Mouse (Mus musculus): ENCODE measurements at regions not wholly inside any gene's neighbourhood (a gene's known extent, or its start where the extent isn't known, plus 50 kb on each side); places are given as distances from the start of the nearest gene placed in this dataset.

DNA sequence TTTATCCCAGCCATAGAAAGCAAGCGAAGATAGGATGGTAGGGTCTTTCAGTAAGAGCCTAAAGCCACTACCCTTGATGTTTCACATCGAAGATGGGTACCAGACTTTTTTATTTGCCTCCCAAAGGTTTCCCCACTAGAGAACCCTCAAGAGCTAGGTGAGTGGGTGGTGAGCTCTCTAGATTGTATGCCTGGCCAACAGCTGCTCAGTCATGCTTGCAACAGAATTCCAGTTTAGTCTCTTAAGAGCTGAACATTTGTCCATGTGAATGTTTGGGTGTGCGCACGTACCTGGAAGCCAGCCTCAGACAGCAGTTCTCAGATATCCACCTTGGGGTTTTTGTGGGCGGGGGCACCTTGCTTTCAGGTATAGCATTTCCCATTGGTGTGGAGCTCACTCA is 218.5 kb downstream of the Suds3 start:
- DNase-seq, result no peak

DNA sequence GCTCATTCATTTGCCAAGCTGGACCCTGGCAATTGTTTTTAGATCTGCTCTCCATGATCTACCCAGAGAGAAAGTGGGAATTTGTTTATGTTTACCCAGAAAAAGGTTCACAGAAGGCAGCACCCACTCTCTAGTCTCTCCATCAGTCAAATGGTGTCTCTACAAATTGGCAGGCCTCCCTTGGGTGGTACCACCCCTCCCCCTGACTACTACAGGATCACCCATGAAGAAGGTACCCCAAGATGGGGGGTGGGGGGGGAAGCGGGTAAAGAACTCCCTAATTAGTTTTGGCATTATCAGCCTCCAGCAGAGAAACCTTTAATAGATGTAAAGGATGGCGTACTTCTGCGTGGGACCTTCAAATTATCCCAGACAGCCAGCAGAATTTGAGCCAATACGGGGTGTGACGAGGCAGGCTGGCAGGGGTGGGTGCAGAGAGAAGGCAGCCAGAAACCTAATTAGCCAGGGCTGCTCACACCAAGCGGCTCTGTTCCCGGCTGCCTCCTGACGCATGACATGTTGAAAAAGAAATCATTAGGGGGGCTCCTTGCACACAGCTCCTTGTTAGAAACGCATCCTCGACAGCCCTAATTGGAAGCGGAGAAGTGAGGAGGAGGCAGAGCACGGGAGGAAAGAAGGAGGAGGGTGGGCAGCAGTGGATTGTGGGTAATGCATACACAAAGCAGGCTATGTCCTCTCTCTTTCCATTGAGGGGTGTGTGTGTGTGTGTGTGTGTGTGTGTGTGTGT is 220.7 kb downstream of the Suds3 start:
- DNase-seq, result peak; percentile 67

DNA sequence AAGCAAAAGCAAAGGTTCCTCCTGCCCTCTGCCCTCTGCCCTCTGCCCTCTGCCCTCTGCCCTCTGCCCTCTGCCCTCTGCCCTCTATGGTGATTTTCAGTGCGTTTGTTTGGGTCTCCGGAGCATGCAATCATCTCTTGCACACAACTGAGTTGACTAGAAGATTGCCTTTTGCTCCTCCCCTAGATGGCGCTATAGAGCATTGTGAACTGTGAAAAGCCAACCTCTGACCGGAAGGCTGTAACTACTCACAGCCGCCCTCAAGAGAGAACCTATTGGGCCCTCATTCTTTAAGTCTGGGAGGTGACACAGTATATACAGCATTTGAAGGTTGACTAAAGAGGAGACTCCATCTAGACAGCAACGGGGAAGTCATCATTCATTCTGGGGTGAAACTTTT is 221.3 kb downstream of the Suds3 start:
- no peak for DNase-seq

DNA sequence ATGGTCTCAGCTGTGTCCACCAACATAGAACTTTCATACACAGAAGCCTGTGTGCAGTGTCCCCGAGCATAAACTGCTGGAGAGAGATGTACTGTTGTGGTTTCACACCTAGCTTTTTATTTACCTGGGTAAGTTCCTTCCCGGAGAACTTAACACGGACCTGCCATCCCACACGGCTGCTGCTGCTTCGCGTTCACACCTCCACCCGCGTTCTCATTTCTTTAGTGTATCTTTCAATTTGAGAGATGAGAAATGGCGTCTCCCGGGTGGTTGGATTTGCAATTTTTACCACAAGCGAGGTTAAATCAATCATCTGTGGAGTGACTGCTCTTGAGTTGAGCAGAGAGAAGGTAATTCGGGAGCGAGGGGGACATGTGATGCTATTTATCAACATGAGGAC is 223.0 kb downstream of the Suds3 start:
- no peak for DNase-seq

DNA sequence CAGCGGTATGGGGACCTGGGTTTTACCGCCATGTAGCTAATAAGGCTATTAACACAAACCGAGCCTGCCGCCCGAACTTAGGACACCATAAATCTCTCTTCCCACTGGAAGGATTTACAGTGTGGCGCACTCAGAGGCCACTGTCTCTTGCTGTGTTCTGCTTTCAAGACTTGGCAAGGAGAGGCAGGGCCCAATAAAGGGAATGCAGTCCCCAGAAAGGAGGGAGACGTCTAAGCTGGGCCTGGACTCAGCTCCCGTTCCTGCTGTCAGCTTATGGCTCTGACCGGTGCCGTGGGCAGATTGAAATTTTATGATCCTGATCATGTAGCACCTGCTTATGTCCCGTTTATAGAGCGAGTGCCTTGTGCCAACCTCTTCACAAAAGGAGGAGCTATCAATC is 226.7 kb downstream of the Suds3 start:
- DNase-seq, result no peak

DNA sequence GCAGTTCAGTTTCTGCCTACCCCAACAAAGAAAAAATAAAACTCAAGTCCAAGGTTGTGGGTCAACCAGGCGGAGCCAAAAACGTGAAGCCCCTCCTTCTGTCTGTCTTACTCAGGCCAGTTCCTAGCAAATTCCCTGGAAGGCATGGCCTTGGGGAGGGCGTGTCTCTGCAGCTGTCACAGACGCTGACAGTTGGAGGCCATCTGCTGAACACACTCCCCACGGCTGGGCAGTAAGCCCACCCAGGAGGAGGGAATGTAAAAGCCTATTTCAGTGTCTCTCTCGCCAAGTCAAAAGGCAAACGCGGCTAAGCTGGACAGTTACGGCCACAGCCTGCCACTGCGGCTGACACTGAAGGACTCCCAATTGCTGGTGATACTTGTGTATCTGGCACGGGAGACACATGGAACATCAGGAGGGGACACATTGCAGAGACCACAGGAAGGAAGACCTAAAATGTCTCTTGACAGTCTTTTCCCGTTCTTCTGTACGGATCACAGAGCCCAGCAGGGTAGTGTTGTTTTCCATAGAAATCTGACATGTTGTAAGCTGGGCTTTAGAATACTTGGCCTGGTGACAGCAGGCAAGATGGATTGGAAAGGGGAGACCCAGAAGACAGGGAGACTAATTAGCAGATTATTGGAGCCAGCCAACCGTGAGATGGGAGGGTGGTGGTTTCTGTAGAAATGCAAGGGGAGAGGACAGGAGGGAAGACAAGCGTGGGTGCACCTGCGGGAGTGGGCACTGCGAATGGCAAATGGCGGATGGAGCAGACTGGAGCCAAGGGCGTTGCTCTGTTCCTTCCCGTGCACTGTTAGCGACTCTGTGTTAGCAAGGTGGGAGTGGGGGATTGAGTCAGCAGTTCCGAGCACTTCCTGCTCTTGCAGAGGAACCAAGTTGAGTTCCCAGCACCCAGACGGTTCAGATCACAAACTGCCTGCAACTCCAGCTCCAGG is 229.5 kb downstream of the Suds3 start:
- DNase-seq, result peak; percentile 21

DNA sequence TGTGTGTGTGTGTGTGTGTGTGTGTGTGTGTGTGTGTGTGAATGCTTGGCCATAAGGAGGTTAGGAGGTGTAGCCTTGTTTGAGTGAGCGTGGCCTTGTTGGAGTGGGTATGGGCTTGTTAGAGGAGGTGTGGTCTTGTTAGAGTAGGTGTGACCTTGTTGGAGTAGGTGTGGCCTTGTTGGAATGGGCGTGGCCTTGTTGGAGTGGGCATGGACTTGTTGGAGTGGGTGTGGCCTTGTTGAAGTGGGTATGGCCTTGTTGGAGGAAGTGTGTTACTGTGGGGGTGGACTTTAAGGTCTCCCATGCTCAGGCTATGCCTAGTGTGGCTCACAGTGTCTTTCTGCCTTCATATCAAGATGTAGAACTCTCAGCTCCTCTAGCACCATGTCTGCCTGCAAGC is 236.2 kb downstream of the Suds3 start:
- DNase-seq, result no peak

DNA sequence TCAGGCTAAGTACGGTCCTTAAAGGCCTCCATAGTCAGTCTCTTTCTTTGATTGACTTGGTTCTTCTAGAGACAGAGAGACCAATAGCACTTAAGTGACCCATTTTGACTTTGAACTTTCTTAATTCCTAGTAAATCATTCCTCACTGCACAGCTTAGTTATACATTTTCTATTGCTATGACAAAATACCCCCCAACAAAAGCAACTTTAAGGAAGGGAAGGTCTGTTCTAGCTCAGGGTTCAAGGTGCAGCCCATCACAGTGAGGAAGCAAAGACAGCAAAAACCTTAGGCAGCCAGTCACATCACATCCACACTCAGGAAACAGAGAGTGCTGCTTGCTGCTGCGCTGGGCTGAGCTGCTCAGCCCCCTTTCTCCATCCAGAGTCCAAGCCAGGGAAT is 241.0 kb downstream of the Suds3 start:
- DNase-seq, result no peak

DNA sequence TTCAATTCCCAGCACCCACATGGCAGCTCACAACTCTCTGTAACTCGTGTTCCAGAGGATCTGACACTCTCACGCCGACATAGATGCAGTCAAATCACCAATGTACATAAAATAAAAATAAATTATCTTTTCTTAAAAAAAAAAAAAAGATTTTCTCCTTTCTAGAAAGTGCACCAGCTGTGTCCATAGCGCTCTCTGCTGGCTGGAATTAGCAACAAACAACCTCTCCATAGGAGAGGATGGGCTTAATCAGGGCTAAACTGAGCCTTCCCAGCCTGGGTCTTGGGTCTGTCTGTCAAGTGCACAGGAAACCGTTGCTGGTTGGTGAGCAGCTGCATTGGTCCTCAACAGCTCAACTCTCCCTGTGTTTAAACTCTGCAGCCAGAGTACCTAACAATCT is 247.8 kb downstream of the Suds3 start:
- DNase-seq, result peak; percentile 50

DNA sequence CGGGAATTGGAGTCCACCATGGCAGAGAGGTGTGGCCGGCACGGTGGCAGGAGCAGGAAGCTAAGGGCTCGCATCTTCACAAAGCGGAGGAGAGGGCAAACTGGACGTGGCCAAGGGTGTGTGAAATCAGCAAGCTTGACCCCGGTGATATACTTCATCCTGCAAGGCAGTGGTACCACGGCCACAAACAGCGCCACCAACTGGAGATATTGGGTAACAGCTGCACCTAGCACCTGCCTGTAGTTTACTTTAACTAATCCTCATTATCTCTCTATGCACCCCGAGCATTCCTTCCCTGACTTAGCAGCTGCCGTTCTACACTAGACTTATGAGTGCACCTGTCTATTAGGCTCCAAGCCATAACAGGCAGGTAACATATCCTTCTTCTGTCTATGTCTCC is 251.6 kb downstream of the Suds3 start:
- DNase-seq, result no peak

DNA sequence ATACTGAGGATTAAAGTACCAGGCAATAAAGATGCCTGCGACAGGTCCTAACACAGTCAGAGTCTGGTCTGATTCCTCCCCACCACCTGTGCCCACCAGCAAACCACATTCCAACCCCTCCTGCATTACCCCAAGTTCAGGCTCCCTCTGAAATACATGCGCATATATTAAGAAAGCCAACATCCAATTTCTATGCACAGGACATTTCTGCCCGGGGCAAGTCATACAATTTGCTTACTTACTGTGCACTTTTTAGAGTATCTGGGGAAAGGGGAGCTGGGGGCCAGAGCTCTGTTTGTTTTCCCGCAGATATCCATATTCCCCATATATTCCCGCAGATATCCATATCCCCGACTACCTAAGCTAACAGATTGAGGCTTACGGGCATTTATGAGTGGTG is 261.1 kb upstream of the Srrm4 start:
- no peak for DNase-seq

DNA sequence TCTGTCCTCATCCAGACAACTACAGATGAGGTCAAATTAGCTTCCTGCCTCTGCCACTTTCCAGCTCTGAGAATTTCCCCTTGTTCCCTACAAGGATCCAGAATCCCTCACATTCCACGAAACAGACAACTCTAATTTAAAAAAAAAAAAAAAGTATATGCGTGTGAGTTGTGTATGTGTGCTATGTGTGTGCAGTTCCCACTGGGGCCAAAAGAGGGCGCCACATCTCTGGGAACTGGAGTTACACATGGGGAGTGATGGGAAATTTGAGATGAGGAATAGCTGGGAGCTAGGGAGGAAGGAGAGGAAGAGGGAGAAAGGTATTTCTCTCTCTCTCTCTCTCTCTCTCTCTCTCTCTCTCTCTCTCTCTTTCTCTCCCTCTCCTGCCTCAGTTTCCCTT is 240.3 kb upstream of the Srrm4 start:
- DNase-seq, result no peak

DNA sequence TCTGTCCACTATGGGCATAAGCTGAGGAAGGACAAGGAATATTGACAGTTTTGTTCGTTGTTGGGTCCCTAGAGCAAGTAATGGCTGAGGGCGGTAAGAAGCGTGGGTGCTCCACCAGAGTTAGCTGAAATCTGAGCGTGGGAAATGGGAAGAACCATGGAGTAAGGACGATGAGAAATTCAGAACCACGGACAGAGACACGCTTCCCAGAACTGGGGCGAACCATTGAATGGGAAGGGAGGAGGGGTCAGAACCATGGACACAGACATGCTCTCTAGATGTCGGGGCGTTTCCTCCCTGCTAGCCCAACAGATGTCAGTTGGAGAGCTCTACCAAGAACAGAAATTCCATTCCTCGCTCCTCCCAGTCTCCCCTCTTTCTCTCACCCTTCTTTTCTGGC is 238.2 kb upstream of the Srrm4 start:
- no peak for DNase-seq

DNA sequence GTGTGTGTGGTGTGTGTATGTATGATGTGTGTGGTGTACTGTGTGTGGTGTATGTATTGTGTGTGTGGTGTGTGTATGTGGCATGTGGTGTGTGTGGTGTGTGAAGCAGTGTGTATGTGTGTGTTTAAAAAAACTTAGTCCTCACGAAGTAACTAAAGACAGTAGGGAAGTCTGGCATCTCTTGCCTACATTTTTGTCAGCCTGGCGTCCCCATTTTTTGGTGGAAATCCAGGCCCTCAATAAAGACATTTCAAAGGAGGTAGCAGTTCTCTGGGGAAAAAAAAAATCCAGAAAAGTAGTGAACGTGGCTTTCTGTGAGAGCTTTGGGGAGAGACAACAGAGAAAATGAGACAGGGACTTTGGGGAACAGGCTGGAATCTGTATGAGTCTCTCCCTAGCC is 231.6 kb upstream of the Srrm4 start:
- no peak for DNase-seq

DNA sequence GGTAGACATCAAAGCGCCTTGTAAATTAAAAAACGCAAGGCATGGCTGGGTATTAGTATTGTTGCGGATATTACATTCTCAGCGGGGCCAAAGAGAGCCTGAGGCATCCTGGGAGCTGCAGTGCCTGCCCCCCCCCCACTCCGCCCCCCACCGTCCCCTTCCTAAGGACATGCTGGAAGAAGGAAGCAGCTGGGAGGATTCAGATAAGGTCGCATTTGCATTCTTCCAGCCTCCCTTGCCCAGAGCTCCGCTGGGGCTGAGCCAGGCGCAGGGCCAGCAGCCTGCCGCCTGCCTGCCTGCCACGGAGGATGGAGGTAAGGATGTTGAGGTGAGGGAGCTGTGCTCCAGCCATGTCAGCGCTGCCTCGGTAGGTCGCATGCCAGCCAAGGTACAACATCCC is 230.5 kb upstream of the Srrm4 start:
- DNase-seq, result peak; percentile 34

DNA sequence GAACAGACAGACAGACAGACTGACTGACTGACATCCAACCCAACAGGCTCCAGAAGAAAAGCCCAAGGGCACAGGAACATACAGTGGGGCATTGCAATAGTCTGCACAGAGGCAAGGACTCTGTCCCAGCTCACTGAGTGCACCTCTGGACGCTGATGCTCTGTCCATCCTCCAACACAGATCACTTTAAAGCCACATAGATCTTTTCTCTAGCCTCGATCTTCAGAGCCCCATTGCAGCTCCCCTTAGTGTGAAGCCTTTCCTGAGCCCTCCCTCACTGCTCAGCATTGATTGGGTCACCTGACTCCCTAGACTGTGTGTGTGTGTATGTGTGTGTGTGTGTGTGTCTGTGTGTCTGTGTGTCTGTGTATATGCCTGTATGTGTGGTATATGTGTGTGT is 218.2 kb upstream of the Srrm4 start:
- DNase-seq, result no peak

DNA sequence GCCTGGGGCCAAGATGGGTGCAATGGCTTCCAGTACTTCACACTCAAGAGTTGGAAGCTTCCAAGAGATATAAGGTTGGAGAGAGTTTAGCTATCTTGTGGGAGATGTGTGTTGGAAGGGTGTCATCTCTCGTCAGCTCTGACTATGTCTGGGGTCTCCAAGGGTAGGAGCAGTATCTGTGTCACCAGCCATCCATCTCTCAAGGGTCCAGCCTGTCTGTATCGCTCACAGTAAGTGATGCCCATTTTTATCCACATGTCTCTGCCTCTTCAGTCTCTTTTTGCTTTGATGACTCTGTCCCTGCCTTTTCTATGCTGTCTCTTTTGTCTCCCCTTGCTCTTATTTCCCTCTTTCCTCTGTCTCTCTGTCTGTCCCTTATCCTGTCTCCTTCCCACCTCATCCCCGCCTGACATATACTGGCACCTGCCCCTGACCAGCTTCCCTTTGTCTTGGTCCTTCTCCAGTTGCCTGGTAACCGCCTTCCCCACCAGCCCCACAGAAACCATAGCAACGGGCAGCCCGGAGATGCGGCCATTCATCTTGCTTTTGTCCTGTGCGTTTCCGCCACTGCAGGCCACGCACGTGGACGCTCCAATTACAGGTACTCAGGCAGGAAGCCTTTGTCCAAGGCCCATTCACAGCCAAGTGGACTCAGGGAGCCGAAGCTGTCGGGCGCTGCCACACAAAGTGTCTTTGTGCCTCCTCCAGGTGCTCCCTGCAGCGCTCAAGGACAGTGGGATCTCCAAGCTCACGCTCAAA is 217.6 kb upstream of the Srrm4 start:
- peak; percentile 49 for DNase-seq

DNA sequence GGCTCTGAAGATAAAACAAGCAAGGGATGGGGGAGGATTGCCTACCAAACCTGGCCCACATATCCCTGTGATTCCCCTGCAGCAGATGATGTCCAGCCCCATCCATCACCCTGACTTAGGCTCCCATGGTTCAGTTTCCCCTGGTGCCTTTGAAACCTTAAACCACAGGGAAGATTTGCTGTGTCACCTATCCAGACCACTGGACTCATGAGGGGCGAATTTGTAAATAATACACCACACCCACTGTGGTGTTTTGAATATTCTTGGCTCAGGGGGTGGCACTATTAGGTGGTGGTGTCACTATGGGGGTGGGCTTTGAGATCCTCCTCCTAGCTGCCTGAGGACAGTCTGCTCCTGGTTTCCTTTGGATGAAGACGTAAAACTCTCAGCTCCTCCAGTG is 205.8 kb upstream of the Srrm4 start:
- DNase-seq, result no peak

DNA sequence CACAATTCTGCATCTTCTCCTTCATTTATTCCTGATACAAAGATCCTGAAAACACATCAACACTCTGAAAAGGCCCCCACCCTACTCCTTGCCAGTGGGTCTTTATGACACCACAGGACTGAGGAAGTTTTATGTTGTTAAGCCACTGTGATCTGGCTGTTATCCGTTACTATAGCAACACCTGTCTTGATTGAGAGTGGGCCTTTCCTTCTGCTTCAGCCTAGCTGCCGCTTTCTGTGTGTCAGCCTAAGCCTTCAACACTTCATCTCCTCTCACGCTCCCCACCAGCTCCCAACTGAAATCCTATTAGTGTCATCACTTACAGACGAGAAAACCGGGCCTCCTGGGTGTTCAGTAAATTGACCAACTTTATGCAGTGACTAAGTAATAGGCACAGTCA is 203.6 kb upstream of the Srrm4 start:
- no peak for DNase-seq

DNA sequence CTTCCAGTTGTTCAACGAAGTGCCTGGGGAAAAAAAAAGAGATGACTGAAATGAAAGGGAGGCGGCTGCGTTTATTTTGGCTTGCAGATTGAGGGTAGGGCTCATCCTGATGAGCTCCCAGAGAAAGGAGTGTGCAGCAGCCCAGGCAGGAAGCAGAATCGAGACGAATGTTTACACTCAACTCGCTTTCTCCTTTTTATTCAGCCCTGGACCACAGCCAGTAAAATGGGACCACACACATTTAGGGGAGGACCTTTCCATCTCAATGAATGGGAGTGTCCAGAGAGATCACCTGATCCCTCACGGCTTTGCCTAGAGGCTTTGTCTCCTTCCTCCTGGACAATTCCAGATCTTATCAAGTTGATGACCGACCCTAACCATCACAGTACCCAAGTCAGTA is 198.8 kb upstream of the Srrm4 start:
- DNase-seq, result no peak

DNA sequence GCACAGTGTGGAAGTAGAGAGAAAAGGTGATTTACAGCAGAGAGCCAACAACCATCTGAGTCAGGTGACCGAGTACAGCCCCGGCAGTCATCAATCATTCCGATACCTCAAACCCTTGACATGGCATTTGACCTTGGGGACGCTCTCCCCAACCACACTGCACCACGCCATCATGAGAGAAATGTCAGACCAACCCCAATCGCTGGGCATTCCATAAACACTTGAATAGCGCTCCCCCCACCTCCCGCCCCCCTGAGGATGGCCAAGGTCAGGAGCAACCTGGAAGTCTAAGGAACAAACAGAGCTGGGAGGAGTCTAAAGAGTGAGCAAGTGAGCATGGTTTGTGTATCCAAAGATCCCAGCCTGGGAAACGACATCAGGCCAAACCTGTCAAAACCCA is 198.2 kb upstream of the Srrm4 start:
- DNase-seq, result no peak

DNA sequence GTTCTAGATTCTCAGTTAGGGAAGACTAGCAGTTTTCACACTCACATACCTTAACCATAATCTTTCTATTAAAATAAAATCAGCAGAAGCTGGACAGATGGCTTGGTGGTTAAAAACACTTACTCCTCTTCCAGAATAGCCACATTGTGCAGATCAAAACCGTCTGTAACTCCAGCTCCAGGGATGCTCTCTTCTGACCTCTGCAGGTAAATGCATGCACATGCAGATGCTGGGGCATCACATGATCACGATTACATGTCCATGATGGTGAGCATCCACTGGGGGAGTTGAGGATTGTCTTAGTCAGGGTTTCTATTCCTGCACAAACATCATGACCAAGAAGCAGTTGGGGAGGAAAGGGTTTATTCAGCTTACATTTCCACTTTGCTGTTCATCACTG is 184.8 kb upstream of the Srrm4 start:
- no peak for DNase-seq

DNA sequence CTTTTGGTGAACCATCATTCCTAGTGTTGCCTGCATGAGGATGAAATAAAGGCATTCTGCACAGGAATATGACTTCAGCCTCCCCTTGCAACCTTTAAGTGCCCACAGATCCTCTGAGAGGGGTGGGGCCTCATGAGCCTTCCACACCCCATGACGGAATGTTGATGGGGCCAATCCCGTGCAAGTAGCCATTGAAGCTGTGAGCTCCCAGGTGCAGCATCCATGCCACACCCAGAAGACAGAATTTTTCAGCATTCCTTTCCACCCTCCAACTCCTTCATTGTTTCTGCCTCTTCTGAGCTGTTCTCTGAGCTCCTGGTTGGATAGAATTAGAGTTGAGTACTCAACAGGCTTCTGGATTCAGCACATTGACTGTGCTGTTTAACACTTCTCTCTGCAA is 174.6 kb upstream of the Srrm4 start:
- DNase-seq, result no peak

DNA sequence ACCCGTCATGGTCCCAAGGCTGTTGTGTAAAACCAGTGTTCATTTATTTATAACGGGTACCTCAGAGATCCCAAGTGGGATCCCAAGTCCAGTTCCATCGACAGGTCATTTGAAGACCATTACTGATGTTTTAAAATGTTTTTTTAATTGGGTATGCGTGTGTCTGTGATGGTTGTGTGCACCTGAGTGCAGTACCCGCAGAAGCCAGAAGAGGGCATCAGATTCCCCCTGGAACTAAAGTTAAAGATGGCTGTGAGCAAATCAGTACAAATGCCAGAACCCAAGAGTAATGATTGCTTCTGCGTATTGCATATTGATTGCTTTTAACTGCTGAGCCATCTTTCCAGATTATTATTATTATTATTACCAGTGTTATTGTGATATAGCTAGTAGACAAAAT is 169.7 kb upstream of the Srrm4 start:
- no peak for DNase-seq
